Mouse (Mus musculus) CD8-positive naive resting alpha-beta T cell, adult 2 months (primary cell): ENCODE results near the gene Pld6.
"Not testable (repeated sequence)": the region's sequence is repeated elsewhere in the genome, so short reads cannot be mapped to it uniquely, and the experiment has no call there.

Experiments
- DNase-seq, 2 experiments: peaks; one replicate each; pipeline ENCODE4 v3.0.0; 2022; ENCODE audit warnings: low read depth in 2 of 2, low spot score in 2 of 2

The Pld6 gene

GRCm38 (mm10) chr11:59749050-59749449 lies 38.4 kb downstream of the Pld6 start:
- no peak for DNase-seq

- no peak for DNase-seq
Measured at GRCm38 (mm10) chr11:59746614-59747013, 40.8 kb downstream of the Pld6 start.

GRCm38 (mm10) chr11:59745851-59746250 lies 41.6 kb downstream of the Pld6 start:
- DNase-seq = no peak

- no peak for DNase-seq
Measured at GRCm38 (mm10) chr11:59744374-59744773, 43.1 kb downstream of the Pld6 start.

GRCm38 (mm10) chr11:59743712-59744111 lies 43.7 kb downstream of the Pld6 start:
- DNase-seq = no peak

- DNase-seq = no peak
Measured at GRCm38 (mm10) chr11:59743307-59743706, 44.1 kb downstream of the Pld6 start.

- DNase-seq = no peak
Measured at GRCm38 (mm10) chr11:59741915-59742314, 45.5 kb downstream of the Pld6 start.

- DNase-seq = no peak
Measured at GRCm38 (mm10) chr11:59739996-59740395, 47.4 kb downstream of the Pld6 start.

- no peak for DNase-seq
Measured at GRCm38 (mm10) chr11:59737250-59737649, 50.2 kb downstream of the Pld6 start.

- DNase-seq = not testable (repeated sequence)
Measured at GRCm38 (mm10) chr11:59735938-59736337, 51.5 kb downstream of the Pld6 start.

- DNase-seq = no peak
Measured at GRCm38 (mm10) chr11:59734335-59734734, 53.1 kb downstream of the Pld6 start.
